Mouse (Mus musculus): Measurements from ENCODE around the gene Cd200r4. TPM values are rescaled to one million over a fixed set of nuclear protein-coding genes. Genes with fewer than 3 reads are reported as not detected.

Cd200r4 gene
- polyA plus RNA-seq (2015; fragmentation: Nextera tagmentation; extraction: Ambion mirVana): 0.16 and 0.37 TPM in 2 replicates

- Histone ChIP-seq H3K9ac (no peak within 1 kb of the TSS), H3K4me3 (no peak within 1 kb of the TSS), H3K36me3 (no peaks in the 10 kb centered on the region), H3K4me1 (replicated peaks) (no peaks in the 10 kb centered on the region), H3K27ac (no peak within 1 kb of the TSS), H3K9me3 (replicated peaks) (no peaks in the 10 kb centered on the region), H3K4me2 (no peak within 1 kb of the TSS), H3K27me3 (no peaks in the 10 kb centered on the region)
- no peak for ATAC-seq (replicated peaks; ENCODE audit: insufficient number of reproducible peaks, insufficient read depth, low FRiP score, low read depth)
- whole genome bisulfite sequencing: 85% methylated on average over 3 of the region's 3 CpGs
These were observed at the start of gene Cd200r4 for GRCm38 (mm10) chr16:44811544-44811943. Cd200r4 (plus strand) TSS chr16:44811733.

GRCm38 (mm10) chr16:44761811-44762210 lies 49.7 kb upstream of the Cd200r4 start:
- no peak overlapping the region for H3K27ac ChIP-seq
- H3K4me2 ChIP-seq: no peak overlapping the region
- no peaks in the 10 kb centered on the region for H3K36me3 ChIP-seq
- H3K4me3 ChIP-seq: no peak overlapping the region
- H3K9ac ChIP-seq: no peak overlapping the region
- 60% methylated on average over 1 of the region's 1 CpGs for whole genome bisulfite sequencing
- no peaks in the 10 kb centered on the region for H3K27me3 ChIP-seq
- H3K4me1 ChIP-seq (replicated peaks): no peaks in the 10 kb centered on the region
- H3K9me3 ChIP-seq (replicated peaks): no peaks in the 10 kb centered on the region
- no peak for ATAC-seq (replicated peaks; ENCODE audit: insufficient number of reproducible peaks, insufficient read depth, low FRiP score, low read depth)

GRCm38 (mm10) chr16:44765555-44766319 lies 45.8 kb upstream of the Cd200r4 start, which contains the start of gene Cd200r1:
Cd200r1 (plus strand) TSS chr16:44765736.
- WGBS: 67% methylated on average over 22 of the region's 22 CpGs
- H3K4me2 ChIP-seq: peak within 1 kb of the TSS; percentile 48
- ATAC-seq (replicated peaks; ENCODE audit: insufficient number of reproducible peaks, insufficient read depth, low FRiP score, low read depth): no peak; the same call in 1 of the 2 replicates
- peak within 1 kb of the TSS; percentile 25 for H3K4me3 ChIP-seq
- H3K9me3 ChIP-seq (replicated peaks): no peaks in the 10 kb centered on the region
- no peaks in the 10 kb centered on the region for H3K4me1 ChIP-seq (replicated peaks)
- H3K27me3 ChIP-seq: no peaks in the 10 kb centered on the region
- H3K9ac ChIP-seq: no peak within 1 kb of the TSS
- H3K27ac ChIP-seq: no peak within 1 kb of the TSS
- no peaks in the 10 kb centered on the region for H3K36me3 ChIP-seq

GRCm38 (mm10) chr16:44766320-44766892 lies 45.1 kb upstream of the Cd200r4 start:
- no peaks in the 10 kb centered on the region for H3K27me3 ChIP-seq
- 72% methylated on average over 9 of the region's 9 CpGs for WGBS
- H3K4me1 ChIP-seq (replicated peaks): no peaks in the 10 kb centered on the region
- peak overlapping the region; percentile 25; the same call in 1 of the 2 replicates for H3K4me3 ChIP-seq
- H3K9me3 ChIP-seq (replicated peaks): no peaks in the 10 kb centered on the region
- ATAC-seq (replicated peaks; ENCODE audit: insufficient number of reproducible peaks, insufficient read depth, low FRiP score, low read depth): no peak
- H3K9ac ChIP-seq: no peak overlapping the region
- H3K36me3 ChIP-seq: no peaks in the 10 kb centered on the region
- H3K4me2 ChIP-seq: peak overlapping the region; percentile 48
- H3K27ac ChIP-seq: no peak overlapping the region

- 77% methylated on average over 7 of the region's 7 CpGs for WGBS
- Histone ChIP-seq H3K9ac (no peak overlapping the region), H3K36me3 (no peaks in the 10 kb centered on the region), H3K27ac (no peak overlapping the region), H3K27me3 (no peaks in the 10 kb centered on the region), H3K4me2 (no peak overlapping the region), H3K9me3 (replicated peaks) (no peaks in the 10 kb centered on the region), H3K4me1 (replicated peaks) (no peaks in the 10 kb centered on the region), H3K4me3 (no peak overlapping the region)
- ATAC-seq (replicated peaks; ENCODE audit: insufficient number of reproducible peaks, insufficient read depth, low FRiP score, low read depth): no peak
These were observed 44.0 kb upstream of the Cd200r4 start for GRCm38 (mm10) chr16:44767506-44767905.

GRCm38 (mm10) chr16:44767967-44768366 lies 43.6 kb upstream of the Cd200r4 start:
- Histone ChIP-seq H3K9ac (no peak overlapping the region), H3K4me3 (no peak overlapping the region), H3K4me2 (no peak overlapping the region), H3K9me3 (replicated peaks) (no peaks in the 10 kb centered on the region), H3K27ac (no peak overlapping the region), H3K27me3 (no peaks in the 10 kb centered on the region), H3K4me1 (replicated peaks) (no peaks in the 10 kb centered on the region), H3K36me3 (no peaks in the 10 kb centered on the region)
- no peak for ATAC-seq (replicated peaks; ENCODE audit: insufficient number of reproducible peaks, insufficient read depth, low FRiP score, low read depth)
- WGBS: 39% methylated on average over 2 of the region's 2 CpGs

GRCm38 (mm10) chr16:44772577-44772976 lies 39.0 kb upstream of the Cd200r4 start:
- ATAC-seq (replicated peaks; ENCODE audit: insufficient number of reproducible peaks, insufficient read depth, low FRiP score, low read depth): no peak
- WGBS: 71% methylated on average over 6 of the region's 6 CpGs
- no peaks in the 10 kb centered on the region for H3K36me3 ChIP-seq

GRCm38 (mm10) chr16:44773673-44774072 lies 37.9 kb upstream of the Cd200r4 start:
- no peaks in the 10 kb centered on the region for H3K27me3 ChIP-seq
- no peaks in the 10 kb centered on the region for H3K36me3 ChIP-seq
- ATAC-seq (replicated peaks; ENCODE audit: insufficient number of reproducible peaks, insufficient read depth, low FRiP score, low read depth): no peak
- H3K4me1 ChIP-seq (replicated peaks): no peaks in the 10 kb centered on the region
- H3K4me3 ChIP-seq: no peak overlapping the region
- no peak overlapping the region for H3K27ac ChIP-seq
- no peaks in the 10 kb centered on the region for H3K9me3 ChIP-seq (replicated peaks)
- no peak overlapping the region for H3K9ac ChIP-seq
- no peak overlapping the region for H3K4me2 ChIP-seq
- WGBS: 73% methylated on average over 3 of the region's 3 CpGs

More at GRCm38 (mm10) chr16:44772577-44772976, 39.0 kb upstream of the Cd200r4 start:
- H3K4me1 ChIP-seq (replicated peaks): no peaks in the 10 kb centered on the region
- no peaks in the 10 kb centered on the region for H3K27me3 ChIP-seq
- no peak overlapping the region for H3K4me3 ChIP-seq
- no peak overlapping the region for H3K27ac ChIP-seq
- no peak overlapping the region for H3K4me2 ChIP-seq
- H3K9ac ChIP-seq: no peak overlapping the region
- no peaks in the 10 kb centered on the region for H3K9me3 ChIP-seq (replicated peaks)

GRCm38 (mm10) chr16:44774201-44774600 lies 37.3 kb upstream of the Cd200r4 start:
- no peak for ATAC-seq (replicated peaks; ENCODE audit: insufficient number of reproducible peaks, insufficient read depth, low FRiP score, low read depth)
- Histone ChIP-seq H3K4me3 (no peak overlapping the region), H3K36me3 (no peaks in the 10 kb centered on the region), H3K9me3 (replicated peaks) (no peaks in the 10 kb centered on the region), H3K4me1 (replicated peaks) (no peaks in the 10 kb centered on the region), H3K27me3 (no peaks in the 10 kb centered on the region), H3K9ac (no peak overlapping the region), H3K27ac (no peak overlapping the region), H3K4me2 (no peak overlapping the region)
- 82% methylated on average over 6 of the region's 6 CpGs for WGBS

- Histone ChIP-seq H3K9me3 (replicated peaks) (no peaks in the 10 kb centered on the region), H3K4me3 (0 out of 2 replicates have a peak overlapping the region, but pooled peaks have one; percentile 0)
These were observed 32.9 kb upstream of the Cd200r4 start for GRCm38 (mm10) chr16:44778538-44779147.

GRCm38 (mm10) chr16:44779494-44779893 lies 32.0 kb upstream of the Cd200r4 start:
- H3K4me1 ChIP-seq (replicated peaks): no peaks in the 10 kb centered on the region
- ATAC-seq (replicated peaks; ENCODE audit: insufficient number of reproducible peaks, insufficient read depth, low FRiP score, low read depth): no peak
- H3K36me3 ChIP-seq: no peaks in the 10 kb centered on the region
- no peaks in the 10 kb centered on the region for H3K9me3 ChIP-seq (replicated peaks)
- H3K9ac ChIP-seq: no peak overlapping the region
- H3K4me3 ChIP-seq: no peak overlapping the region
- no peak overlapping the region for H3K27ac ChIP-seq
- 88% methylated on average over 5 of the region's 5 CpGs for WGBS
- no peak overlapping the region for H3K4me2 ChIP-seq
- H3K27me3 ChIP-seq: no peaks in the 10 kb centered on the region

More at GRCm38 (mm10) chr16:44778538-44779147, 32.9 kb upstream of the Cd200r4 start:
- ATAC-seq (replicated peaks; ENCODE audit: insufficient number of reproducible peaks, insufficient read depth, low FRiP score, low read depth): no peak
- Histone ChIP-seq H3K27me3 (no peaks in the 10 kb centered on the region), H3K4me2 (peak overlapping the region; percentile 48), H3K27ac (no peak overlapping the region), H3K36me3 (no peaks in the 10 kb centered on the region), H3K9ac (no peak overlapping the region), H3K4me1 (replicated peaks) (no peaks in the 10 kb centered on the region)
- WGBS: 52% methylated on average over 17 of the region's 17 CpGs
